Mouse (Mus musculus): ENCODE results near the gene Lif. TPM values are rescaled to one million over a fixed set of nuclear protein-coding genes. Genes with fewer than 3 reads are reported as not detected.

The Lif gene
- polyA plus RNA-seq, 1 experiment from 2014 or later = 0.05 TPM

- H3K9ac ChIP-seq (ENCODE audit: low read length) = no peak overlapping the region
- DNase-seq (ENCODE audit: low spot score) (no peak), ATAC-seq (replicated peaks; ENCODE audit: low FRiP score, low TSS enrichment, low read depth) (no peak)
- 81% methylated on average over 4 of the region's 4 CpGs for WGBS
- H3K27ac ChIP-seq (ENCODE audit: low read depth) = no peak overlapping the region
- no peak overlapping the region for H3K4me2 ChIP-seq (ENCODE audit: low read length)
- H3K36me3 ChIP-seq (ENCODE audit: control insufficient read depth, insufficient read depth, low read length) = no peaks in the 10 kb centered on the region
- H3K4me3 ChIP-seq (ENCODE audit: low read depth, low read length) = no peak overlapping the region
- no peaks in the 10 kb centered on the region for H3K9me3 ChIP-seq (ENCODE audit: control insufficient read depth, low read length)
- peaks cover 13% of the 10 kb centered on the region for H3K4me1 ChIP-seq (replicated peaks; ENCODE audit: control insufficient read depth, insufficient read depth, low read length)
- H3K27me3 ChIP-seq (replicated peaks; ENCODE audit: control insufficient read depth, insufficient read depth, low read length) = no peaks in the 10 kb centered on the region
Measured at GRCm38 (mm10) chr11:4310324-4310723, 53.0 kb downstream of the Lif start.

- Histone ChIP-seq H3K4me1 (replicated peaks; ENCODE audit: control insufficient read depth, insufficient read depth, low read length) (peaks cover 13% of the 10 kb centered on the region), H3K9me3 (ENCODE audit: control insufficient read depth, low read length) (no peaks in the 10 kb centered on the region), H3K27ac (ENCODE audit: low read depth) (no peak overlapping the region), H3K4me2 (ENCODE audit: low read length) (no peak overlapping the region), H3K9ac (ENCODE audit: low read length) (no peak overlapping the region), H3K27me3 (replicated peaks; ENCODE audit: control insufficient read depth, insufficient read depth, low read length) (no peaks in the 10 kb centered on the region), H3K36me3 (ENCODE audit: control insufficient read depth, insufficient read depth, low read length) (no peaks in the 10 kb centered on the region), H3K4me3 (ENCODE audit: low read depth, low read length) (no peak overlapping the region)
- no peak for DNase-seq (ENCODE audit: low spot score)
- no peak for ATAC-seq (replicated peaks; ENCODE audit: low FRiP score, low TSS enrichment, low read depth)
- WGBS = 61% methylated on average over 4 of the region's 4 CpGs
Measured at GRCm38 (mm10) chr11:4312180-4312579, 54.8 kb downstream of the Lif start.

DNA sequence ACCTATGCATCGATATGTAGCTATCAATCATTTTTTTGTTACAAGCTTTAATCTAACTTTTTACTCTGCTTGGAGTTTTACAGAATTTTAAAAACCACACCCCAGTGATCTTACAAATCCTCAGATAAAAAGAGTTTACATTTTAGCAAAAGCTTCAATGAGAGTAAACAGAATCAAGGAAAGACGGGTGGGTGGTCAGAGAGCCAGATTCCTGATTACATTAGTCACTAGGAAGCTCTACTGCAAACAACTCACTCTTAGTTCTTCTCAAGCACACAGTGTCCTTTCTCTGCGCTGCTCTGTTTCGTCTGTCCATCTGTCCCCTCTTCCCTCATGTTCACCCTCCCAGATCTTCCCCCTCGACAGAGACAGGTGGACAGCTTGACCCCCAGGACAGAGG lies 59.9 kb downstream of the Lif start:
- Histone ChIP-seq H3K4me2 (ENCODE audit: low read length) (no peak overlapping the region), H3K36me3 (ENCODE audit: control insufficient read depth, insufficient read depth, low read length) (no peaks in the 10 kb centered on the region), H3K4me1 (replicated peaks; ENCODE audit: control insufficient read depth, insufficient read depth, low read length) (no peaks in the 10 kb centered on the region), H3K27me3 (replicated peaks; ENCODE audit: control insufficient read depth, insufficient read depth, low read length) (no peaks in the 10 kb centered on the region), H3K27ac (ENCODE audit: low read depth) (no peak overlapping the region), H3K9me3 (ENCODE audit: control insufficient read depth, low read length) (no peaks in the 10 kb centered on the region), H3K9ac (ENCODE audit: low read length) (no peak overlapping the region), H3K4me3 (ENCODE audit: low read depth, low read length) (no peak overlapping the region)
- WGBS = 49% methylated on average over 5 of the region's 5 CpGs
- no peak for ATAC-seq (replicated peaks; ENCODE audit: low FRiP score, low TSS enrichment, low read depth)
- no peak for DNase-seq (ENCODE audit: low spot score)

DNA sequence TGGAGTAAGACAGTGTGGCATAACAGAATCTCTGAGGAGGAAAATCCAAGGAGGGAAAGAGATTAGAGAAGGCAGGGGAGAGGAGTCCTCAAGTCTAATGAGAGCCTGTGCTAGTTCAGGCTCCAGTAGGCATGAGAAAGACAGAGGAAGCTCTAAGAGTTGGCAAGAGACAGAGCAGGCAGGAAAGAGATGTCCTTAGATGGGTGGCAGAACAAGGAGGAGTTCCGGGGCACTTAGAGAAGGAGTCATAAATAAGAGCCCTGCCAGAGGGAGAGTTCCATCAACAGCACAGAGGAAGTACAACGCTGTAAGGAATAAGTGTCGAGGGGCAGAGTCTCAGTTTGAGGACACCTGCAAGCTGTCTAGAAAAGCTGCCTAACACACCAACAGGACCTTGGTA lies 60.7 kb downstream of the Lif start:
- WGBS = 37% methylated on average over 3 of the region's 3 CpGs
- H3K4me2 ChIP-seq (ENCODE audit: low read length) = no peak overlapping the region
- no peak for ATAC-seq (replicated peaks; ENCODE audit: low FRiP score, low TSS enrichment, low read depth)
- no peaks in the 10 kb centered on the region for H3K36me3 ChIP-seq (ENCODE audit: control insufficient read depth, insufficient read depth, low read length)
- H3K4me1 ChIP-seq (replicated peaks; ENCODE audit: control insufficient read depth, insufficient read depth, low read length) = no peaks in the 10 kb centered on the region; the same call in 1 of the 2 replicates
- H3K4me3 ChIP-seq (ENCODE audit: low read depth, low read length) = no peak overlapping the region
- no peak overlapping the region for H3K27ac ChIP-seq (ENCODE audit: low read depth)
- no peaks in the 10 kb centered on the region for H3K27me3 ChIP-seq (replicated peaks; ENCODE audit: control insufficient read depth, insufficient read depth, low read length)
- H3K9ac ChIP-seq (ENCODE audit: low read length) = no peak overlapping the region
- no peaks in the 10 kb centered on the region for H3K9me3 ChIP-seq (ENCODE audit: control insufficient read depth, low read length)
- no peak for DNase-seq (ENCODE audit: low spot score)

DNA sequence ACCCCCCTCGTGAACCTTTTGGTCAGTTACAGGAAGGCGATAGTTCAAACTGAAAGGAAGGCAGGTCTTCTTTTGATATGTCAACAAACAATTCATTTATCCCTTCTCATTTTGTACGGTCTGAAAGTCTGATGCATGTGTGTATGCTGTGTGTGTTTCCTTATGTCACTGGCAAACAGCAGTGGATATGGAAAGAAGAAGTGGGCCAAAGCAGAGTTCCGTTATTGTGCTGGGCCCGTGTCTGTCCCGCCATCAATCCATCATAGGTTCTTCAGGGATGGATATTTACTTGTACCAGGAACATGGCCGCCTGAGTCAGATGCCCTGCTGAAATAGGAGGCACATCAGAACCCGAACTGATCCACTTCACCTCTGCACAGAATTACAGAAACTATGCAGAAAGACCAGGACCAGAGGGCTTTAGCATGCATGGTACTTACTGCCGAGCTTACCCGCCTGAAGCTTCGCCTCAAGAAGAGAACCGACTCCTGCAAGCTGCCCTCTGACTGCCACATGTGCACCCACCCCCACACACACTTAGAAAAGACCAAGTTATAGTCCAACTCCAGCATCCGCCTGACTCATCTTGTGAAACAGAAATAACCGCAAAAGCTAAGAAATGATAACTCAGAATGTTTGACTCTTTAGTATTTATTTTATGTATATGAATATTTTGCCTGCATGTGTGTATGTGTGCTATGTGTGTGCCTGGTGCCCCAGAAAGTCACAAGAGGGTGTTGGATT lies 62.0 kb downstream of the Lif start:
- Histone ChIP-seq H3K27me3 (replicated peaks; ENCODE audit: control insufficient read depth, insufficient read depth, low read length) (no peaks in the 10 kb centered on the region), H3K4me1 (replicated peaks; ENCODE audit: control insufficient read depth, insufficient read depth, low read length) (no peaks in the 10 kb centered on the region; the same call in 1 of the 2 replicates), H3K4me2 (ENCODE audit: low read length) (no peak overlapping the region), H3K27ac (ENCODE audit: low read depth) (no peak overlapping the region), H3K9ac (ENCODE audit: low read length) (no peak overlapping the region), H3K4me3 (ENCODE audit: low read depth, low read length) (no peak overlapping the region), H3K9me3 (ENCODE audit: control insufficient read depth, low read length) (no peaks in the 10 kb centered on the region), H3K36me3 (ENCODE audit: control insufficient read depth, insufficient read depth, low read length) (no peaks in the 10 kb centered on the region)
- 82% methylated on average over 14 of the region's 14 CpGs for WGBS
- DNase-seq (ENCODE audit: low spot score) (no peak), ATAC-seq (replicated peaks; ENCODE audit: low FRiP score, low TSS enrichment, low read depth) (no peak)

- Histone ChIP-seq H3K27ac (ENCODE audit: low read depth) (no peak overlapping the region), H3K4me1 (replicated peaks; ENCODE audit: control insufficient read depth, insufficient read depth, low read length) (no peaks in the 10 kb centered on the region; the same call in 1 of the 2 replicates), H3K4me2 (ENCODE audit: low read length) (no peak overlapping the region), H3K4me3 (ENCODE audit: low read depth, low read length) (no peak overlapping the region), H3K27me3 (replicated peaks; ENCODE audit: control insufficient read depth, insufficient read depth, low read length) (no peaks in the 10 kb centered on the region), H3K36me3 (ENCODE audit: control insufficient read depth, insufficient read depth, low read length) (no peaks in the 10 kb centered on the region), H3K9me3 (ENCODE audit: control insufficient read depth, low read length) (no peaks in the 10 kb centered on the region), H3K9ac (ENCODE audit: low read length) (no peak overlapping the region)
- no peak for DNase-seq (ENCODE audit: low spot score)
- no peak for ATAC-seq (replicated peaks; ENCODE audit: low FRiP score, low TSS enrichment, low read depth)
- 55% methylated on average over 4 of the region's 4 CpGs for WGBS
Measured at GRCm38 (mm10) chr11:4320876-4321275, 63.5 kb downstream of the Lif start.

Other genes with a start within 250 kb of the Lif start
- gene Sec14l4, start 226.1 kb upstream of the Lif start, polyA plus RNA-seq (2014; fragmentation: Nextera tagmentation; extraction: Ambion mirVana) = 0.05 and 0.38 TPM in 2 replicates
- not detected in 2 replicates for gene Sec14l3, start 192.7 kb upstream of the Lif start, polyA plus RNA-seq (2014; fragmentation: Nextera tagmentation; extraction: Ambion mirVana)
- 22.5 and 25.2 TPM in 2 replicates for gene Mtfp1, start 162.1 kb upstream of the Lif start, polyA plus RNA-seq (2014; fragmentation: Nextera tagmentation; extraction: Ambion mirVana)
- 0.84 and 1.1 TPM in 2 replicates for gene Sec14l2, start 134.1 kb upstream of the Lif start, polyA plus RNA-seq (2014; fragmentation: Nextera tagmentation; extraction: Ambion mirVana)
- gene Rnf215, start 122.4 kb upstream of the Lif start, polyA plus RNA-seq (2014; fragmentation: Nextera tagmentation; extraction: Ambion mirVana) = 24.9 and 27.7 TPM in 2 replicates
- 3.0 and 4.7 TPM in 2 replicates for gene Ccdc157, start 97.3 kb upstream of the Lif start, polyA plus RNA-seq (2014; fragmentation: Nextera tagmentation; extraction: Ambion mirVana)
- gene Sf3a1, start 97.2 kb upstream of the Lif start, polyA plus RNA-seq (2014; fragmentation: Nextera tagmentation; extraction: Ambion mirVana) = 59.5 and 61.3 TPM in 2 replicates
- 18.1 and 20.1 TPM in 2 replicates for gene Tbc1d10a, start 70.8 kb upstream of the Lif start, polyA plus RNA-seq (2014; fragmentation: Nextera tagmentation; extraction: Ambion mirVana)
- 1.3 and 2.0 TPM in 2 replicates for gene Castor1, start 39.3 kb upstream of the Lif start, polyA plus RNA-seq (2014; fragmentation: Nextera tagmentation; extraction: Ambion mirVana)
- not detected in 2 replicates for gene Osm, start 21.1 kb upstream of the Lif start, polyA plus RNA-seq (2014; fragmentation: Nextera tagmentation; extraction: Ambion mirVana)
- gene Hormad2, start 183.5 kb downstream of the Lif start, polyA plus RNA-seq (2014; fragmentation: Nextera tagmentation; extraction: Ambion mirVana) = 0.17 and 0.34 TPM in 2 replicates

Measured in intestine, embryonic 14.5 days (tissue).